Mouse (Mus musculus): Measurements from ENCODE around the gene Podn. TPM values are rescaled to one million over a fixed set of nuclear protein-coding genes. Genes with fewer than 3 reads are reported as not detected.

Gene Podn
- polyA plus RNA-seq, 1 experiment from 2014 or later = 0.68 TPM

GRCm38 (mm10) chr4:107999380-107999779 lies 96.9 kb downstream of the Podn start:
- WGBS = 67% methylated on average over 1 of the region's 1 CpGs
- Histone ChIP-seq H3K4me3 (replicated peaks; ENCODE audit: low read length) (no peak overlapping the region), H3K27me3 (ENCODE audit: control insufficient read depth, insufficient read depth, low read length) (no peaks in the 10 kb centered on the region), H3K4me2 (replicated peaks) (no peak overlapping the region), H3K27ac (no peak overlapping the region), H3K9ac (no peak overlapping the region), H3K36me3 (replicated peaks; ENCODE audit: control insufficient read depth, insufficient read depth) (no peaks in the 10 kb centered on the region), H3K9me3 (ENCODE audit: control insufficient read depth, low read length) (no peaks in the 10 kb centered on the region), H3K4me1 (replicated peaks; ENCODE audit: control insufficient read depth, insufficient read depth, low read length) (no peaks in the 10 kb centered on the region)
- no peak for DNase-seq (ENCODE audit: low spot score)
- ATAC-seq (ENCODE audit: low FRiP score) = no peak

- 48% methylated on average over 11 of the region's 11 CpGs for WGBS
- no peak for ATAC-seq (ENCODE audit: low FRiP score)
- no peak overlapping the region for H3K4me3 ChIP-seq (replicated peaks; ENCODE audit: low read length)
- no peak overlapping the region for H3K27ac ChIP-seq
- H3K4me2 ChIP-seq (replicated peaks) = no peak overlapping the region
- no peak overlapping the region for H3K9ac ChIP-seq
- H3K4me1 ChIP-seq (replicated peaks; ENCODE audit: control insufficient read depth, insufficient read depth, low read length) = no peaks in the 10 kb centered on the region
- peak; percentile 38 for DNase-seq (ENCODE audit: low spot score)
- H3K27me3 ChIP-seq (ENCODE audit: control insufficient read depth, insufficient read depth, low read length) = no peaks in the 10 kb centered on the region
- no peaks in the 10 kb centered on the region for H3K9me3 ChIP-seq (ENCODE audit: control insufficient read depth, low read length)
- H3K36me3 ChIP-seq (replicated peaks; ENCODE audit: control insufficient read depth, insufficient read depth) = no peaks in the 10 kb centered on the region
These were observed 97.5 kb downstream of the Podn start for GRCm38 (mm10) chr4:107998641-107999332.

GRCm38 (mm10) chr4:107996418-107996986 lies 99.7 kb downstream of the Podn start:
- Histone ChIP-seq H3K27ac (no peak overlapping the region), H3K27me3 (ENCODE audit: control insufficient read depth, insufficient read depth, low read length) (no peaks in the 10 kb centered on the region), H3K9me3 (ENCODE audit: control insufficient read depth, low read length) (no peaks in the 10 kb centered on the region), H3K36me3 (replicated peaks; ENCODE audit: control insufficient read depth, insufficient read depth) (no peaks in the 10 kb centered on the region), H3K4me3 (replicated peaks; ENCODE audit: low read length) (no peak overlapping the region), H3K4me1 (replicated peaks; ENCODE audit: control insufficient read depth, insufficient read depth, low read length) (no peaks in the 10 kb centered on the region), H3K4me2 (replicated peaks) (no peak overlapping the region), H3K9ac (no peak overlapping the region)
- DNase-seq (ENCODE audit: low spot score) (no peak), ATAC-seq (ENCODE audit: low FRiP score) (no peak)
- WGBS = 87% methylated on average over 9 of the region's 9 CpGs

GRCm38 (mm10) chr4:107995727-107996126 lies 100.5 kb downstream of the Podn start:
- WGBS = 80% methylated on average over 6 of the region's 6 CpGs
- DNase-seq (ENCODE audit: low spot score) = no peak
- no peaks in the 10 kb centered on the region for H3K36me3 ChIP-seq (replicated peaks; ENCODE audit: control insufficient read depth, insufficient read depth)

GRCm38 (mm10) chr4:107995011-107995410 lies 101.2 kb downstream of the Podn start:
- H3K27ac ChIP-seq = no peak overlapping the region
- no peaks in the 10 kb centered on the region for H3K36me3 ChIP-seq (replicated peaks; ENCODE audit: control insufficient read depth, insufficient read depth)
- DNase-seq (ENCODE audit: low spot score) = no peak
- no peak overlapping the region for H3K4me3 ChIP-seq (replicated peaks; ENCODE audit: low read length)
- H3K9me3 ChIP-seq (ENCODE audit: control insufficient read depth, low read length) = no peaks in the 10 kb centered on the region
- WGBS = 93% methylated on average over 6 of the region's 6 CpGs
- ATAC-seq (ENCODE audit: low FRiP score) = no peak
- no peak overlapping the region for H3K4me2 ChIP-seq (replicated peaks)
- no peaks in the 10 kb centered on the region for H3K4me1 ChIP-seq (replicated peaks; ENCODE audit: control insufficient read depth, insufficient read depth, low read length)
- H3K27me3 ChIP-seq (ENCODE audit: control insufficient read depth, insufficient read depth, low read length) = no peaks in the 10 kb centered on the region
- H3K9ac ChIP-seq = no peak overlapping the region

More at GRCm38 (mm10) chr4:107995727-107996126, 100.5 kb downstream of the Podn start:
- Histone ChIP-seq H3K4me3 (replicated peaks; ENCODE audit: low read length) (no peak overlapping the region), H3K9ac (no peak overlapping the region), H3K27ac (no peak overlapping the region), H3K9me3 (ENCODE audit: control insufficient read depth, low read length) (no peaks in the 10 kb centered on the region), H3K4me2 (replicated peaks) (no peak overlapping the region), H3K27me3 (ENCODE audit: control insufficient read depth, insufficient read depth, low read length) (no peaks in the 10 kb centered on the region), H3K4me1 (replicated peaks; ENCODE audit: control insufficient read depth, insufficient read depth, low read length) (no peaks in the 10 kb centered on the region)
- ATAC-seq (ENCODE audit: low FRiP score) = no peak

- H3K4me3 ChIP-seq (replicated peaks; ENCODE audit: low read length) = no peak overlapping the region
- no peak for DNase-seq (ENCODE audit: low spot score)
- H3K36me3 ChIP-seq (replicated peaks; ENCODE audit: control insufficient read depth, insufficient read depth) = no peaks in the 10 kb centered on the region
- no peaks in the 10 kb centered on the region for H3K9me3 ChIP-seq (ENCODE audit: control insufficient read depth, low read length)
- no peak overlapping the region for H3K4me2 ChIP-seq (replicated peaks)
- no peaks in the 10 kb centered on the region for H3K27me3 ChIP-seq (ENCODE audit: control insufficient read depth, insufficient read depth, low read length)
- no peak for ATAC-seq (ENCODE audit: low FRiP score)
- no peak overlapping the region for H3K9ac ChIP-seq
- no peaks in the 10 kb centered on the region for H3K4me1 ChIP-seq (replicated peaks; ENCODE audit: control insufficient read depth, insufficient read depth, low read length)
- no peak overlapping the region for H3K27ac ChIP-seq
- WGBS = 18% methylated on average over 6 of the region's 6 CpGs
These were observed 104.4 kb downstream of the Podn start for GRCm38 (mm10) chr4:107991879-107992278.

GRCm38 (mm10) chr4:107990818-107991217 lies 105.4 kb downstream of the Podn start:
- Histone ChIP-seq H3K4me3 (replicated peaks; ENCODE audit: low read length) (no peak overlapping the region), H3K4me1 (replicated peaks; ENCODE audit: control insufficient read depth, insufficient read depth, low read length) (no peaks in the 10 kb centered on the region), H3K36me3 (replicated peaks; ENCODE audit: control insufficient read depth, insufficient read depth) (no peaks in the 10 kb centered on the region), H3K4me2 (replicated peaks) (no peak overlapping the region), H3K9ac (no peak overlapping the region), H3K27ac (no peak overlapping the region), H3K27me3 (ENCODE audit: control insufficient read depth, insufficient read depth, low read length) (no peaks in the 10 kb centered on the region), H3K9me3 (ENCODE audit: control insufficient read depth, low read length) (no peaks in the 10 kb centered on the region)
- ATAC-seq (ENCODE audit: low FRiP score) (no peak), DNase-seq (ENCODE audit: low spot score) (no peak)
- WGBS = 76% methylated on average over 5 of the region's 5 CpGs

- Histone ChIP-seq H3K27me3 (ENCODE audit: control insufficient read depth, insufficient read depth, low read length) (no peaks in the 10 kb centered on the region), H3K9ac (no peak overlapping the region), H3K4me1 (replicated peaks; ENCODE audit: control insufficient read depth, insufficient read depth, low read length) (no peaks in the 10 kb centered on the region), H3K4me3 (replicated peaks; ENCODE audit: low read length) (no peak overlapping the region), H3K4me2 (replicated peaks) (no peak overlapping the region), H3K27ac (no peak overlapping the region), H3K9me3 (ENCODE audit: control insufficient read depth, low read length) (no peaks in the 10 kb centered on the region), H3K36me3 (replicated peaks; ENCODE audit: control insufficient read depth, insufficient read depth) (no peaks in the 10 kb centered on the region)
- ATAC-seq (ENCODE audit: low FRiP score) = no peak
- 74% methylated on average over 8 of the region's 8 CpGs for WGBS
- no peak for DNase-seq (ENCODE audit: low spot score)
These were observed 107.3 kb downstream of the Podn start for GRCm38 (mm10) chr4:107988931-107989330.

GRCm38 (mm10) chr4:107986386-107987168 lies 109.7 kb downstream of the Podn start:
- Histone ChIP-seq H3K9me3 (ENCODE audit: control insufficient read depth, low read length) (no peaks in the 10 kb centered on the region), H3K4me3 (replicated peaks; ENCODE audit: low read length) (no peak overlapping the region), H3K36me3 (replicated peaks; ENCODE audit: control insufficient read depth, insufficient read depth) (no peaks in the 10 kb centered on the region), H3K4me1 (replicated peaks; ENCODE audit: control insufficient read depth, insufficient read depth, low read length) (no peaks in the 10 kb centered on the region), H3K9ac (no peak overlapping the region), H3K27me3 (ENCODE audit: control insufficient read depth, insufficient read depth, low read length) (no peaks in the 10 kb centered on the region), H3K27ac (no peak overlapping the region), H3K4me2 (replicated peaks) (no peak overlapping the region)
- WGBS = 92% methylated on average over 11 of the region's 11 CpGs
- DNase-seq (ENCODE audit: low spot score) (no peak), ATAC-seq (ENCODE audit: low FRiP score) (no peak)
